Mouse (Mus musculus) Muller cell, postnatal 12 days (primary cell): ENCODE measurements around the gene Cd160.

Experiments used
- DNase-seq: peaks from one replicate; pipeline ENCODE4 v3.0.0-alpha.2; 2015; ENCODE audit errors: inconsistent ontology term

Cd160 gene

GRCm38 (mm10) chr3:96828984-96829383 lies at the start of gene Cd160, which contains the start of gene Pdzk1:
Gene Cd160 (minus strand): TSS chr3:96829351.
Gene Pdzk1 (plus strand): TSS chr3:96829284.
- DNase-seq: no peak

DNA sequence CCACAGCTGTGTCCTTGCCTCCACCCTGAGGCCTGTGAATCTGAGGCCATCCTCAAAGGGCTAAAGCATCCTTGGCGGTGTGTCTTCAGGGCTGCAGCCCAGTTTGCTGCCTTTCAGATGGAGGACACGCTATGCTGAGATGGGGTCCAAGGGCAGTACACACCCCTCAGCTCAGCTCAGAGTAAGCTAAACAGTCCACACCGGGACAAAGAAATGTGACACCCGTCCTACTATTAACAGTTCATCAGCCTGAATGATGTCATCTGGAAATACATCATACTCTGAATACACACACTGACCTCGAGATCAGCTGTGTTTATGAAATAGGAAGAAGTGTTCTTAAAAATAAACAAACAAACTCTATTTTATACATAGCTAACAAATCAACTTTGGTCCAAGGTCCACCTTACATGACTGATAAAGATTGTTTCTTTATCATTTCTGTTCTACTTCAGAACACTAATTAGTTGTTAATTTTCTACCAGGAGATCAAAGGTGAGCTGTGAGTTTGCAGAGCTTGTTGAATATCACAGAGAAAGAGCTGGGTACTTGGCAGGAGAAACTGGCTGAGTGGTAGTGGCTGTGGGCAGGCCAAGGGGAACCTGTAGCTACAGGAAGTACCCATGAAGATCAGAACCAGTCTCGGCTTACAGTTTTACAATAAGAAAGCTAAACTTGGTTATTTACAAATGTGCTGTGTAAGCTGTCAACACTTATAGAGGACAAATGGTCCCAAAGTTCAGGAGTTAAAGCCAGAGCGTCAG lies 45.8 kb upstream of the Cd160 start:
- DNase-seq: no peak

- DNase-seq: no peak
These were observed 43.4 kb upstream of the Cd160 start for GRCm38 (mm10) chr3:96872501-96872900.

DNA sequence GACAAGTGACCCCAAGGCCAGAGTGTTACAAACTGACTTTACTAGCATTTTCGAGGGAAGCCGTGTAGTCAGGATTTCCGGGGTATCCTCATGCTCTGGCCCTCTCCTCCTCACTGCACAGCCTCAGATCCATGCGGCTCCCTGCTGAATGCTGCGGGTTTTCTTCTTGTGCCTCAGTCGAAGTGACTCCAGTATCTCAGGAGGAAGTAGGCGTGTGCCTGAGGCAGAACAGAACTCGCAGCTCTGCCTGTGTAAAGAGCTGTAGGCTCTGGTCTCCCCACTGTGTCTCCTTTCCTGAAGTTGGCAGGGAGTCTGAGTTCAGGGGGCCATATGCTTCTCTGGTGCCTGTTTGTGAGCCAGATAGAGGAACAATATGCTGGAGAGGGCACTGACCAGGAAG lies 41.9 kb upstream of the Cd160 start:
- no peak for DNase-seq

DNA sequence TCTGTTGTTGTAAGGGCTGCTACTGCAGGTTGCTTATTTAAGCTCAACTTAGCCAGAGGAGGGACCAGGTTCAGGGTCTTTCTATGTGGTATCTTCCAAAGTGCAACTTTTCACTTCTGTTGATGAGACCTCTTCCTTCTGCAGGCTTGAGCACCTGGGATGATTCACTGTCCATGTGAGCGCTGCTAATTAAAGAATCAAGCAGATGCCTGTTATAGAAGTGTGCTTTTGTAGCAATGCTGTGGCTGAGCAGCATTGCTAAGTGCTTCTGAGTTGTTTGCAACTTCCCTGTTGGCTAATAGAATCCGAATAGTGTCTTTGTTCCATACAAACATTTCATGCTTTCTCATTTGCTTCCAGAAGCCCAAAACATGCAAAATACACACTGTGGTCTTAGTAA lies 41.1 kb upstream of the Cd160 start:
- no peak for DNase-seq

DNA sequence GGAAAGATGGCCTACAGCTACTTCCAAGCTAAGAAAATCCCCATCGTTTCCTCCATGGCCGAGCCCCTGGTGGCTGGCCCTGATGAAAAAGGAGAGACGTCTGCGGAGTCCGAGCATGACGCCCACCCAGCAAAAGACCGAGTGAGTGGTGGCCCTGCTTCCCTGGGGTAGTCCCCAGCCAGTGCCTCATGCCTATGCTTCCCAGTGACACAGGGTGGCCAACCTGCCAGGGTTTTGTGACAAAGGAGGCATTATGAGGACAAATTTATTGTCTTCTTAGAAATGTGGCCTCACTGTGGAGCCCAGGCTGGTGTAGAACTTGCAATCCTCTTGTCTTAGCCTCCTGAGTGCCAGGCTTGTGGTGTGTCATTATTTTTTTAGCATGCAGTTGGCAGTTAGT lies 39.9 kb upstream of the Cd160 start:
- DNase-seq: no peak

DNA sequence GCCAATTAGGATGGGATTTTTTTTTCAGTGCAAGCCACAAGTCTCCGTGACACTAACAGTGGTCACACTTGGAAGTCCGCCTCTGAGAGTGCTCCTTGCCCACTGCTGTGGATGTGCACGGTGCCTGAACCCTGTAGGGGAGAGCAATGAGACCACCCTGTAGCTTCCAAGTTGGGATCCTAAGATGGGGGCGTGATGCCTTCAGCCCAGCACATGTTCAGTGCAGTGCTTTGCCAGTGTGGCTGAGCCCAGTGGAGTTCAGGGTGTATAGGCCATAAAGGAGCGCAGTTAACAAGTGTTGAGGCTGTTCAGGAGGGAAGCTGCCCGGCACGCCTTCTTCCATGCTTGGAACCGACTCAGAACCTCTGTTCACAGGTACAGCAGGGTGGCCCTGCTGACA lies 39.4 kb upstream of the Cd160 start:
- no peak for DNase-seq

DNA sequence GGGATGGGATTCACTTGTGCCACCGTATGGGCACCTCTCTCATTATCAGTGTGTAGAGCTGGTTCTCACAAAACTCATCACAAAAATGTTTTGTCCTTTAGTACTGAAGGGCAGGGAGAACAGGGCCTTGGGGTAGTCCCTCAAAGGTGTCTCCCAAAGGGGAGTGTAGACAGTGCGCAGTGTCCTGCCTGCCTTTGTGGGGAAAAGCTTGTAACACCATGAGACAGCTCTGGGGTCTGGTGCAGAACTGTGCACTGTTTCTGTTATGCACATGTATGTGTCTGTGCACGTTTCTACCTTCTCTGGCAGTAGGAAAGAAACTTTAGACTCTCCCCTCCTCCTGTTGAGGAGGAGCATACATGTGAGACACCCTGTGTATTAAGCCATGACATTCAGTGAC lies 38.7 kb upstream of the Cd160 start:
- no peak for DNase-seq

- DNase-seq: no peak
These were observed 31.3 kb upstream of the Cd160 start for GRCm38 (mm10) chr3:96860498-96860897.

- DNase-seq: no peak
These were observed 26.7 kb upstream of the Cd160 start for GRCm38 (mm10) chr3:96855833-96856232.

GRCm38 (mm10) chr3:96854376-96854775 lies 25.2 kb upstream of the Cd160 start:
- DNase-seq: no peak

DNA sequence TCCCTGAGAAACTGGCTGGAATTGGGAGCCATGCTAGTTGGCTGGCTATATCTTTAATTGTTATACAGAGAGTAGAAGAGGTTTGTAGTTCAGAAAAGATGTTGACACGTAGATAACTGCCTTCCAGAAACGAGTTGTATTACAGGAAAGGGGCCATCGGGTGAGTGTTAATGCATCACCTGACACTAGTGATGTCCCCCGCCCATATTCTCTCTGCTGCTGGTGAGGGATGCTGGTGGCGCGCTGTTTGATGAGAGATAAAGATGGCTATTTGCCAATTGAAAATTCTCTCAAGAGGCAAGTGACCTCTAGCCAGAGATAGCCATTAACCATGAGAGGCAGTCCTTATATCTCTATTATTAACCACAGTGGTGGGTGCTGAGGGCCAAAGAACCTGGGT lies 23.4 kb upstream of the Cd160 start:
- DNase-seq: no peak

DNA sequence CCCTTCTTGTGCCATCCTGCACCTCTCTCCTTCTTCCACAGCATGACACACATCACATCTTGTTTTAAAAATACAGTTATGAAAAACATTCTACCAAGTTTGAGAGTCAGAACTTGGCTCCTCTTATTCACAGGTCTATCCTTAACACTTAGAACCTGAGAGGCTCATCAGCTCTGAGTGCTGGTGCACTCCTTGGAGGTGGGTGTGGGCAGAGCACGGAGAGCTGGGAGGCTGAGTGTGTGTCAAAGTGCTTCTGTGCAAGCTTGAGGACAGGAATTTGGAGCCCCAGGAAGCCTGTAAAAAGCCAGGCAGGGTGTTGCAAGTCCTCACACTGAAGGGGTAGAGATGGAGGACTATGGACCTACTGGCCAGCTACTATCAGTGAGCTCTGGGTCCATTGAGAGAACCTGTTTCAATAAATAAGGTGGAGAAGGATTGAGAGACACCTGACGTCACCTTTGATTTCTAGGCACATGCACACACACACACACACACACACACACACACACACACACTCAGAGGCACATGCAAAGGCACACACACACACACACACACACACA lies 20.1 kb upstream of the Cd160 start:
- DNase-seq: no peak

DNA sequence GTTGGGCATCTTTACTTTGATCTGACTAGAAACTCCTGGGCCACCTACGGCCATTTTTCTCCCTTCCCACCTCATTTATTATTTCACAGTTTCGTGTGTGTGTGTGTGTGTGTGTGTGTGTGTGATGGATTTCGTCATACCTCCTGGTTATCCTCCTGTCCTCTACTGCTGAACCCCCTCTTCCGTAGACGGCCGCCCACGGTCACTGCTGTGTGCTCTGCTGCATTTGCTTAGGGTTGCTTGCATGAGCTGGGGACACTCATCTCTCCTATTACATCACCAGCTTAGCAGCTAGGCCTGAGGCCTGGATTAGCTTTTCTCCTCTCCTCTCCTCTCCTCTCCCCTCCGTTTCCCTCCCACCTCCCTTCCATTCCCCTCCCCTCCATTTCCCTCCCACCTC lies 19.3 kb upstream of the Cd160 start:
- no peak for DNase-seq

GRCm38 (mm10) chr3:96847661-96848060 lies 18.5 kb upstream of the Cd160 start:
- no peak for DNase-seq

- no peak for DNase-seq
These were observed 17.8 kb upstream of the Cd160 start for GRCm38 (mm10) chr3:96846985-96847384.

GRCm38 (mm10) chr3:96845806-96846205 lies 16.7 kb upstream of the Cd160 start:
- DNase-seq: no peak

- no peak for DNase-seq
These were observed 16.0 kb upstream of the Cd160 start for GRCm38 (mm10) chr3:96845191-96845590.

DNA sequence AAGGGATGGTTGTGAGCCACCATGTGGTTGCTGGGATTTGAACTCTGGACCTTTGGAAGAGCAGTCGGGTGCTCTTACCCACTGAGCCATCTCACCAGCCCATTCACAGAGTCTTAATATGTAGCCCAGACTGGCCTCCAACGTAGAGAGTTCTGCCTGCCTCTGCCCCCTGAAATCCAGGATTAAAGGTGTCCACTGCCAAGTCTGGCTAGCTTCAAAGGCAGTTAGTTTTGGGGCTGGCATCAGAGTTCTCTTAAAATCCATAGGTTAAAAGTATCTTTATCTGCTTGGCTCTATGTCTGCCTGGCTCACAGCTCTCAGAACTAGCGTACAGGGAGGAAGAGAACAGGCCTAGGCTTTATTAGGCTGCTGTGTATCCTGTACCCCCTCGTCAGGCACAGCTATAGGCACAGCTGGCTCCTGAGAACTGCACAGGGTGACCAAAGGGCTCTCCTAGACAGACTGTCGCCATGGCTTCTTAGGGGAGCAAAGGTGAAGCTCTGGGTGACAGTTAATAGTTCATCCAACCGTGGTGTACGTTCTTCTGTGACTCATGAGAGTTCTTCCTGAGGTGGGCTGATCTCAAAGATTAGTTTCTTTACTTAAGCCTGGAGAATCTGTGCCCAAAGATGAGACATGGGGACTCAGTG lies 10.0 kb upstream of the Cd160 start:
- no peak for DNase-seq

DNA sequence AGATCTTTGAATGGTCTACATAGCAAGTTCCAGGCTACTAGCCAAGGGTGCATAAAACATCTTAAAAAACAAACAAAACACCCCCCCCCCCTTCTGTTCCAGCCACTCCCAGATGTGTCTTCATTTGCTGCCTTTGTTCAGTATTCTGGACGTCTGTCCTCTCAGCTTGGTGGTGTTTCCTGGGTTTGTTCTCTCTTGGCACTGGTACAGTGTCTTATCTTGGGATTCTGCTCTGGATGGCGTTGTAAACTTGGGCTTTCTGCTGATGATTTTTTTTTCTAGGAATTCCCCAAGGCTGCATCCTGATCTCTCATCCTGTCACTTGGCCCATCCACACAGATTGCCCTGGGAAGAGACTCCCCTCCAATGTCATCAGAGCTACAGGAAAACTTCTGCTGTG lies 7.3 kb upstream of the Cd160 start:
- DNase-seq: no peak

DNA sequence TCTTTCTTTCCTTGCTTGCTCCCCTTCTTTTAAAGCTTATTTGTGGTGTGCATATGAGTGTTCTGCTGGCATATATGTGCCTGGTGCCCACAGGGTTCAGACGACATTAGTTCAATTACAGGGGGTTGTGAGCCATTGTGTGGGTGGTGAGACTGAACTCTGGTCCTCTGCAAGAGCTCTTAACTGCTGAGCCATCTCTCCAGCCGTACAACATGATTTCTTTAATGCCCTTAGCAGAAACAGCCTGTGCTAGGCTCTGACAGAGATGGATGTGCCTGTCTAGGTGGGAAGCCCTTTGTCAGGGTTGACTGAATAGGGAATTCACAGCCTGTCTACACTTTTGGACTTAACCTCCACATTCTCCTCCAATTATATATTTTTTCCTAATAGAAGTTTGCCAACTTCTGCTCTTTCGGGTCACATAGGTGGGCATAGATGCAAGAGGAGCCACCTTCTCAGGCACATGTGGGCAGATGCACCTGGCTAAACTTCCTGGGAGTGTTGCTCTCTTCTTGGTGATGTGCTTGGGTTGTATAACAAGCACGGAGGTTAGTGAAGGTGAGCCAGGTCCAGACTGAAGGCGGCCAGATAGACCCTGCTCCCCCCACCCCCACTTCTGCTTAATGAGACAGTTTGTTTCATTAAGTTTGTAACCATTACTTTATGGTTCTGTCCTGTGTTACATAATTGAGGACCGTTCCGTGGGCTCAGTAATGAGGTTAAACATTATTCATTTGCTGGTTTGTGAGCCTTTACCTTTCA lies 5.6 kb upstream of the Cd160 start:
- DNase-seq: no peak

DNA sequence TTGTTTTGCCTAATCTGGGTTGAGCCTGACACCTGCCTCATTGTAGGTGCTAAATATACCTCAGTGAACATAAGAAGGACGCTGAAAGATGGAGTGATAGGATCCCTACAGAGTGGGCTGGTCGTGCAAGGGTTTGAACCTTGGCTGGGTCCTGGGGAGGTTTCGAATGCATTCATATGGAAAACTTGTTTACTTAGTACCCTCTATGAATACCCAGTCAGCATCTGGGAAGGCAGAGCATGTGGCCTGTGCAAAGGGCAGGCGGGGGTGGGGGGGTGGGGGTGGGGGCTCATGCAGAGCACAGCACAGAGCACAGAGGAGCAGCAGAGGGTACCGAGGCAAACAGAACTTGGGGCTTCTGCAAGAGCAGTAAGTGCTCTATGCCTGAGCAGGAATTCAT lies 3.8 kb upstream of the Cd160 start:
- no peak for DNase-seq
